Mouse (Mus musculus) spleen, postnatal 0 days (tissue): Measurements from ENCODE around the gene Nkx1-2. TPM values are rescaled to one million over a fixed set of nuclear protein-coding genes. Genes with fewer than 3 reads are reported as not detected.

ENCODE experiments used
- polyA plus RNA-seq: library from polyadenylated mRNA; unstranded; fragments of >200 nt; fragmentation: Nextera tagmentation; extraction: Ambion mirVana; gene quantifications from 2 replicates; pipeline ENCODE4 v1.2.1, GENCODE M21; 2015

Gene Nkx1-2
- 0.05 TPM in 1 of 2 replicates, not detected in the other for polyA plus RNA-seq

DNA sequence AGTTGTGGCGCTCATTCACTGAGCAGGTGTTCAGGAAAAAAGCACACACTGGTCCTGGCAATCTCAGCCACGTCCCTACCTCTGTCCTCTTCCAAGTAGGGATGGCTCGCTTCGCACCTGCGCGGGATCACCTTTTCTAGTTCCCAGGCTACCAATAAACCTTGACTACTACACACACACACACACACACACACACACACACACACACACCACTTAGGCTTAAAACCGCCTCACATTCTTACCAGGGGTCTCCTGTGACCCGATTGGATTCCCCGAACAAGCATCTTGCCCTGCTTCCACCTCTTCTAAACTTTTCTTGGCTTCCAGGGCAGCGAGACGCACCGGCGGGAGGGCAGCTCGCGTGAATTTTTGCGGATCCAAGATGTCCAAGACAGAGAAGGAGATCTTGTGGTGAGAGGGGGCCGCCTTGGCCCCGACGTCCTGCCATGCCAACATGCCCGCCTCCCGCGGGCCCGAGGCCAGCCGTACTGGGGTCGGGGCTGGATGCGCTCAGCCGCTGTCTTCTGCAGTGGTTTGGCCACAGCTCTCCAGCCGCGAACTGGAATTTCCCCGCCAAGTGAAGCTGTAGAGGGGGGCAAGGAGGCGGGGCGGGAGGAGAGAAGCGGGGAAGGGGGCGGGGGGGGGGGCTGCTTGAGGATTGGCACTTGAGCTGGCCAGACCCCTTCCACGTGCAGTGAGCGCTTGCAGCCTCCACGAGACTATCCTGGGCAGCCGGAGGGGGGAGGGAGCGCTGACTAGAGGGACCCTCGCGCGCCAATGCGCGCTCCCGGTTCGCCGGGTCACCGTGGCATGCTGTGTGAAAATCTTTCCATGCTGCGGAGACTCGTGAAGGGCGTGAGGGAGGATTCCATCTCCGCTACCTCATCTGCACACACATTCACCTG is at the start of gene Nkx1-2:
TSS of gene Nkx1-2 (minus strand) at position 567 of the 905 bp plus-strand sequence.

DNA sequence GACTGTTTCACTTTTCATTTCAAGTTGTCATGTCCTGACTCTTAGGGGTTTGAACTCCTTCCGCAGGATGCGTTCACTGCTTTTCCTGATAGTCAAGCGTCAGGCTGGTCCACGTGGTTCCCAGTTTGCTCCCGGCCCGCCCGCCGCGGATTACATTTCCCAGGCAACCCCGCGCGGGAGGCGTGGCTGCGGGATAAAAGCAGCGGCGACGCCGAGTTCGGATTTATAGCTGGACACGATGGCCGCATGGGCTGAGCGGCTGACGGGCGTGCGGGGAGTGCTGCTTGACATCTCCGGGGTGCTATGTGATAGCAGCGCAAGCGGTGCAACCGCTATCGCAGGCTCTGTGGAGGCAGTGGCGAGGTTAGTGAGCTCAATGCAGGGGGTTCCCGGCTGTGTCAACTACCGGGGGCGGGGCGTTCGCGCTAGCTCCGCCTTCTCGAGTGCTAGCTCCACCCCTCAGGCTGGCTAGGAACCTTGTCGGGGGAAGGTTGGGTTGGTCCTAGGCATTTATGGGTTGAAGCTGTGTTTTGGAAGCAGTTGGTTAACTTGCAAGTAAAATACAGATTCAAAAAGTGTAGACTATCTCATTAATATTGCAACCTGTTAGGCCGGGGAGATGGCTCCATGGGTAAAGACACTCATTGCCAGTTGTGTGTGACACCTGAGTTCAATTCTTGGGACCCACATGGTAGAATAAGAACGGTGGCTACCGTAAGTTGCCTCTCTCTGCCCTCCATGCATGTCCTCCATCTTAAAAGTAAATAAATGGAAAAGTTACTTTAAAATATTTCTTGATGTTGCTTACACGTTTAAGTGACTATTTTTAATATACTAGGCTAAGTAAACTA is 11.3 kb upstream of the Nkx1-2 start, which contains the start of gene Lhpp:
TSS of gene Lhpp (plus strand) at position 171 of the 851 bp plus-strand sequence.

DNA sequence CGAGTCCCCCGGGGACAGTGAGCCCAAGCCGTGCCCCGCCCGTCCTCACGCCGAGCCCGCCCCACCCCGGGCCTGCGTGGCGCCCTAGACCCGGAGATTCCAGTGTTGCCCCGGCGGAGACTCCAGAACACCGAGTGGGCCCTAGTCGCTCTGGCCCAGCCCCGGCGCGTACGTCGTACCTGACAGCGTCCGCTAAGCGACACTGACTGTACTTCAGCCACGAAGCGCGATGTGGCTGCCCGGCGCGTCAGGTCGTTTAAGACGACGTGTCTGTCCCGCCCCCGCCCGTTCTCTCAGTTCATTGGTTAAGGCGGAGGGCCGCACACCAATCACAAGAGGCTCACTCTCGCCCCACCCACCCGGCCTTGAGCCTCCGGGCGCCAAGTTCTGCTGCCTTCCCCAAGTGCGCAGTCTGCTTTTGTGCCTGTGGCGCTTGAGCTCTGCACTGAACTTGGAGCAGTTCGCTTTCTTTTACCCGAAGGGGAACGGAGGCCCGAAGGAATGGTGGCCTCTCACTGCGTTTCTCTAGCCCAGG is 23.3 kb downstream of the Nkx1-2 start, which contains the start of gene Oat:
TSS of gene Oat (minus strand) at position 283 of the 535 bp plus-strand sequence.

Other genes starting within 250 kb of the Nkx1-2 start
- gene Oat, start 23.2 kb downstream of the Nkx1-2 start, polyA plus RNA-seq, result 110 and 114 TPM in 2 replicates
- 9.6 and 9.8 TPM in 2 replicates for gene Lhpp, start 11.0 kb upstream of the Nkx1-2 start, polyA plus RNA-seq
- 46.3 and 49.4 TPM in 2 replicates for gene Fam53b, start 214.2 kb upstream of the Nkx1-2 start, polyA plus RNA-seq